Mouse (Mus musculus): ENCODE results near the gene Plekha7. TPM values are rescaled to one million over a fixed set of nuclear protein-coding genes. Genes with fewer than 3 reads are reported as not detected.

The Plekha7 gene
- total and polyA plus RNA-seq, 2 experiments from 2014 or later, result 9.0 to 20.9 TPM

DNA sequence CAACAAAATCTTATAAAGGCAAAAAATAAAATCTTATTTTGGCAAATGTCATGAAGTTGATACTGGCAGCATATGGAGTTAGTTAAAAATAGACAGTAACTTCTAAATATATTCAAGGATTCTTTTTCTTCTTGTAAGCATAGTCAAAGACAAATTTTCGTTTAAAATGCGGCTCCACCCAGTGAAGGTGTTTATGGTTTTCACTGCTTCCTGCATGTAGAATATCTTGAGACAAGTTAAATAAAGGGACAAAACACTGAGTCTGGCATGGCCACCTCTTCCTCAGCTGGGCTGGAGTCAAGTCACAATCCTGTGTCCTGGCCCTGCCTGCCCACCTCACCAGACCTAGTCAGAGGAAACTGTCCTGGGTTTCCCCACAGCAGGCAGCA is 184.6 kb downstream of the Plekha7 start:
- Histone ChIP-seq H3K9me3 (ENCODE audit: low read length) (no peaks in the 10 kb centered on the region), H3K36me3 (ENCODE audit: insufficient read depth, low read length) (peaks cover 4% of the 10 kb centered on the region; the same call in 1 of the 2 replicates), H3K4me2 (ENCODE audit: low read depth, low read length, poor library complexity, severe bottlenecking) (no peak overlapping the region), H3K4me1 (ENCODE audit: insufficient read depth, low read length) (no peaks in the 10 kb centered on the region), H3K9ac (replicated peaks; ENCODE audit: low read length, poor library complexity, severe bottlenecking) (no peak overlapping the region), H3K4me3 (ENCODE audit: low read depth, low read length) (no peak overlapping the region), H3K27me3 (ENCODE audit: insufficient read depth, low read length) (no peaks in the 10 kb centered on the region), H3K27ac (ENCODE audit: low read depth, low read length) (no peak overlapping the region)
- no peak for TF ChIP-seq CTCF (IDR thresholded peaks at IDR 0.05)
- 83% methylated on average over 2 of the region's 2 CpGs for WGBS
- DNase-seq (ENCODE audit: low spot score) (no peak), ATAC-seq (ENCODE audit: low FRiP score) (no peak)

DNA sequence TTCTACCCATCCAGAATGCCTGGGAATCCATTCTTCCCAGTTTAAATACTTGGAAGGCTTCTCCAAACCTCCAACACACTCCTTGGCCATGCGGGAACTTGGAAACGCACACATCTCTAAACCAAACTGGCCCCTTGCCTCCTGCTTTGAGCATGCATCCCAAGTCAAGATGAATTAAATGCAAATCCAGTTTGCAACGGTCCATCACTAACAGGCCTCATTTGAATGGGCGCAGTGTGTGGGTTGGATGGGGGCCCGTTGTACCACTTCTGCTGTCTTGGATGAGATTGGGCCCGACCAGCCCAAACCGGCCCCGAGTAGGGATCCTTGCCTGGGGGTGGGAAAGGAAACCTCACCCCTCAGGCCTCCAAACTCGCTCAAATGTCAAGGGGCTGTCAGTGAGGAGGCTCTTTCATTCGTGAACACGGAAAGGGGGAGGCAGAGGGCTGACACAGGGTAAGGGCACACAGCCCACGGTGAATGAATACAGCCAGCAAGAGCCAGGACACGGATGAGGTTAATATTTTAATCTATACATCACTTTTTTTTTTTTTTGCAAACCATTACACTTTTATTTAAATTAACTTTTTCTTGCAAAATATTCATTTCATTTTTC is 185.1 kb downstream of the Plekha7 start:
- WGBS, result 27% methylated on average over 13 of the region's 13 CpGs
- Histone ChIP-seq H3K4me2 (ENCODE audit: low read depth, low read length, poor library complexity, severe bottlenecking) (no peak overlapping the region), H3K27ac (ENCODE audit: low read depth, low read length) (no peak overlapping the region), H3K27me3 (ENCODE audit: insufficient read depth, low read length) (no peaks in the 10 kb centered on the region), H3K36me3 (ENCODE audit: insufficient read depth, low read length) (no peaks in the 10 kb centered on the region; the same call in 1 of the 2 replicates), H3K4me1 (ENCODE audit: insufficient read depth, low read length) (no peaks in the 10 kb centered on the region), H3K4me3 (ENCODE audit: low read depth, low read length) (no peak overlapping the region), H3K9me3 (ENCODE audit: low read length) (no peaks in the 10 kb centered on the region), H3K9ac (replicated peaks; ENCODE audit: low read length, poor library complexity, severe bottlenecking) (no peak overlapping the region)
- TF ChIP-seq CTCF (IDR thresholded peaks at IDR 0.05), result no peak
- DNase-seq (ENCODE audit: low spot score) (peak; percentile 84), ATAC-seq (ENCODE audit: low FRiP score) (peak; percentile 60; the same call in 1 of the 2 replicates)

- no peaks in the 10 kb centered on the region for H3K36me3 ChIP-seq (ENCODE audit: insufficient read depth, low read length)
- 26% methylated on average over 11 of the region's 11 CpGs for WGBS
- no peak overlapping the region for H3K27ac ChIP-seq (ENCODE audit: low read depth, low read length)
- H3K27me3 ChIP-seq (ENCODE audit: insufficient read depth, low read length), result no peaks in the 10 kb centered on the region
- H3K4me3 ChIP-seq (ENCODE audit: low read depth, low read length), result no peak overlapping the region
- no peaks in the 10 kb centered on the region for H3K4me1 ChIP-seq (ENCODE audit: insufficient read depth, low read length)
- H3K9me3 ChIP-seq (ENCODE audit: low read length), result no peaks in the 10 kb centered on the region
- no peak overlapping the region for H3K4me2 ChIP-seq (ENCODE audit: low read depth, low read length, poor library complexity, severe bottlenecking)
- TF ChIP-seq CTCF (IDR thresholded peaks at IDR 0.05), result no peak
- DNase-seq (ENCODE audit: low spot score), result no peak
- H3K9ac ChIP-seq (replicated peaks; ENCODE audit: low read length, poor library complexity, severe bottlenecking), result no peak overlapping the region
- ATAC-seq (ENCODE audit: low FRiP score), result no peak
These were observed 187.0 kb downstream of the Plekha7 start for GRCm38 (mm10) chr7:116121202-116121601.

DNA sequence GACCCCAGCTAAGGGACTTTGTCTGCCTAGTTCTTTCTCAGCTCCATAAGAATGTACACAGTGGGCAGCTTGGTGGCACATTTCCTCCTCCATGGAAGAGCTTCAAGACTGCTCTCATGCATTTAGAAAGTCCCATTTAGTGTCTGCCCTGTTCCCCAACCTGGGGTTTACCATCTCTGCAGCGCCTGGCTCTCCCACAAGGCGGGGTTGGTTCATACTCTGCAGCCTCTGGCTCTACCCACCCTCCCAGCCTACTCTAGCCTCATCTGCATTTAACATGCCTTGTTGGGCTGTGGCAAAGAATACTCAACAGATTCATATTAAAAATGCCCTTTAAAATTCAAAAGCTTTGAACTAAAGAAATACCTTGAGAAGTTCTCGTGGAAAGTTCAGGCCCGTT is 187.4 kb downstream of the Plekha7 start:
- WGBS, result 43% methylated on average over 4 of the region's 4 CpGs
- Histone ChIP-seq H3K4me1 (ENCODE audit: insufficient read depth, low read length) (no peaks in the 10 kb centered on the region), H3K4me3 (ENCODE audit: low read depth, low read length) (no peak overlapping the region), H3K36me3 (ENCODE audit: insufficient read depth, low read length) (no peaks in the 10 kb centered on the region), H3K9ac (replicated peaks; ENCODE audit: low read length, poor library complexity, severe bottlenecking) (no peak overlapping the region), H3K4me2 (ENCODE audit: low read depth, low read length, poor library complexity, severe bottlenecking) (no peak overlapping the region), H3K9me3 (ENCODE audit: low read length) (no peaks in the 10 kb centered on the region), H3K27ac (ENCODE audit: low read depth, low read length) (no peak overlapping the region), H3K27me3 (ENCODE audit: insufficient read depth, low read length) (no peaks in the 10 kb centered on the region)
- no peak for DNase-seq (ENCODE audit: low spot score)
- ATAC-seq (ENCODE audit: low FRiP score), result no peak
- TF ChIP-seq CTCF (IDR thresholded peaks at IDR 0.05), result 0 out of 2 replicates have a peak, but pooled peaks have one; percentile 2

GRCm38 (mm10) chr7:116119306-116119857 is 188.8 kb downstream of the Plekha7 start:
- no peak overlapping the region for H3K27ac ChIP-seq (ENCODE audit: low read depth, low read length)
- H3K9me3 ChIP-seq (ENCODE audit: low read length), result no peaks in the 10 kb centered on the region
- no peaks in the 10 kb centered on the region for H3K27me3 ChIP-seq (ENCODE audit: insufficient read depth, low read length)
- TF ChIP-seq CTCF (IDR thresholded peaks at IDR 0.05), result no peak
- 62% methylated on average over 1 of the region's 1 CpGs for WGBS
- no peaks in the 10 kb centered on the region for H3K36me3 ChIP-seq (ENCODE audit: insufficient read depth, low read length)
- ATAC-seq (ENCODE audit: low FRiP score) (no peak), DNase-seq (ENCODE audit: low spot score) (no peak)
- no peaks in the 10 kb centered on the region for H3K4me1 ChIP-seq (ENCODE audit: insufficient read depth, low read length)
- no peak overlapping the region for H3K4me3 ChIP-seq (ENCODE audit: low read depth, low read length)
- H3K9ac ChIP-seq (replicated peaks; ENCODE audit: low read length, poor library complexity, severe bottlenecking), result no peak overlapping the region
- H3K4me2 ChIP-seq (ENCODE audit: low read depth, low read length, poor library complexity, severe bottlenecking), result no peak overlapping the region

DNA sequence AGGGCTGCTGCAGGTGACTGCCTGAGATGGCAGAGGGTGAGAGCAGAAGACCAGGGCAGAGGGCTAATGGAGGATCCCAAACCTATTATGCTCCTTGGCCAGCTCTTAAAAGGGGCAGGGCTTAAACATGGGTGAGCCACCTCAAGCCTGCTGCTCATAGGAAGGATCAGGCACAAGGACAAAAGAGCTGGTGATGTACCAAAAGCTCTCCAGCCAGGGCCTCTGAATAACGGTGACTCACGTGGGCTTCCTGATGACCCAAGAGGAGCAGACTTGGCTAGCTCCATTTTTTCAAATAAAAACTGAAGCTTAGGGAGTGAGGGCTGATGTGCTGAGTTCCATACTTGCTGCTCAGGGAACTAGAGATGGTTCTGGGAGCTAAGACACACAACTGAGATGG is 192.2 kb downstream of the Plekha7 start:
- DNase-seq (ENCODE audit: low spot score) (no peak), ATAC-seq (ENCODE audit: low FRiP score) (no peak)
- 73% methylated on average over 2 of the region's 2 CpGs for WGBS
- Histone ChIP-seq H3K4me3 (ENCODE audit: low read depth, low read length) (no peak overlapping the region), H3K27me3 (ENCODE audit: insufficient read depth, low read length) (no peaks in the 10 kb centered on the region), H3K9me3 (ENCODE audit: low read length) (no peaks in the 10 kb centered on the region), H3K4me2 (ENCODE audit: low read depth, low read length, poor library complexity, severe bottlenecking) (no peak overlapping the region), H3K36me3 (ENCODE audit: insufficient read depth, low read length) (no peaks in the 10 kb centered on the region), H3K27ac (ENCODE audit: low read depth, low read length) (no peak overlapping the region), H3K4me1 (ENCODE audit: insufficient read depth, low read length) (no peaks in the 10 kb centered on the region), H3K9ac (replicated peaks; ENCODE audit: low read length, poor library complexity, severe bottlenecking) (no peak overlapping the region)
- no peak for TF ChIP-seq CTCF (IDR thresholded peaks at IDR 0.05)

All from midbrain, postnatal 0 days (tissue).